Mouse (Mus musculus): ENCODE data around the gene Heatr5a.

DNA sequence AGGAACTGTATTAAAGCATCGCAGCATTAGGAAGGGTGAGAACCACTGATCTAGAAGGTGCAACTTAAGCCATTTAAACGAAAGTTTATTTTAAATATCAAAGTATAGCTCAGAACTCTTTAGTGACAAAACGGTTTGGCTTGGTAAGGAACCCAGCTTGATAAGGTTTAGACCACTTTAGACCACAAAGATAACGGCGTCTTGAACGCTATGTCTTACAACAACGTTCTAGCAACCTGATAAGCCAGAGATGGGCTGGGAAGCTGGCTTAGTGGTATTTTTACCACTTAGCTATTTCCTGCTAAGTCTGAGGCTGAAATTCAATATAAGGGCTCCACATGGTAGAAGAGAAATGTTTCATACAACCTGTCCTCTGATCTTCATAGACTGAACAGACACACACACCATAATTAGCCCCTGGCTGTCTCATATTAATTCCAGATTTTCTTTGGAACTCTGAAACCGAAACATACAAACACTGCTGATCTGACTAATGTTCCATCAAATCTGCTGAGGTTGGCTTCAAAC is 114.3 kb downstream of the Heatr5a start:
- TF ChIP-seq POLR2A (IDR thresholded peaks at IDR 0.05; ENCODE audit: borderline replicate concordance, extremely low read depth, insufficient read depth, insufficient read length, poor library complexity, severe bottlenecking), result no peak
- no peak for TF ChIP-seq CTCF (IDR thresholded peaks at IDR 0.05; ENCODE audit: borderline replicate concordance, extremely low read depth, insufficient read depth, insufficient read length)
